Mouse (Mus musculus): Measurements from ENCODE around the gene Bcl11a. TPM values are rescaled to one million over a fixed set of nuclear protein-coding genes. Genes with fewer than 3 reads are reported as not detected.
A peak's percentile ranks its signal among the peaks of the same experiment; 100 is the strongest.

The Bcl11a gene
- polyA plus RNA-seq, 1 experiment from 2014 or later = 25.1 TPM

GRCm38 (mm10) chr11:24074021-24074591 lies 3.8 kb upstream of the Bcl11a start:
- Histone ChIP-seq H3K4me2 (peak overlapping the region; percentile 98), H3K27me3 (replicated peaks) (no peaks in the 10 kb centered on the region), H3K4me3 (replicated peaks) (no peak overlapping the region; the same call in 1 of the 2 replicates), H3K27ac (no peak overlapping the region), H3K9me3 (no peaks in the 10 kb centered on the region), H3K36me3 (no peaks in the 10 kb centered on the region), H3K4me1 (peaks cover 4% of the 10 kb centered on the region; the same call in 1 of the 2 replicates), H3K9ac (no peak overlapping the region)
- no peak for ATAC-seq (ENCODE audit: insufficient read depth, low FRiP score, low read depth)
- WGBS = 3% methylated on average over 18 of the region's 18 CpGs

- Histone ChIP-seq H3K27ac (peak within 1 kb of the TSS; percentile 96), H3K36me3 (no peaks in the 10 kb centered on the region), H3K4me3 (replicated peaks) (peak within 1 kb of the TSS; percentile 68), H3K27me3 (replicated peaks) (no peaks in the 10 kb centered on the region), H3K4me2 (peak within 1 kb of the TSS; percentile 98), H3K9me3 (no peaks in the 10 kb centered on the region), H3K9ac (peak within 1 kb of the TSS; percentile 33; the same call in 1 of the 2 replicates), H3K4me1 (peaks cover 4% of the 10 kb centered on the region; the same call in 1 of the 2 replicates)
- WGBS = under 1% methylated on average over 11 of the region's 11 CpGs
- ATAC-seq (ENCODE audit: insufficient read depth, low FRiP score, low read depth) = no peak
Observed at GRCm38 (mm10) chr11:24074634-24075104, 3.2 kb upstream of the Bcl11a start, which contains the start of gene A830031A19Rik. A830031A19Rik (minus strand) TSS chr11:24075054.

GRCm38 (mm10) chr11:24075486-24076126 lies 2.2 kb upstream of the Bcl11a start:
- ATAC-seq (ENCODE audit: insufficient read depth, low FRiP score, low read depth) = no peak
- peak overlapping the region; percentile 96 for H3K27ac ChIP-seq
- no peaks in the 10 kb centered on the region for H3K9me3 ChIP-seq
- H3K27me3 ChIP-seq (replicated peaks) = no peaks in the 10 kb centered on the region
- no peaks in the 10 kb centered on the region for H3K36me3 ChIP-seq
- peak overlapping the region; percentile 68 for H3K4me3 ChIP-seq (replicated peaks)
- peaks cover 10% of the 10 kb centered on the region; the same call in 1 of the 2 replicates for H3K4me1 ChIP-seq
- peak overlapping the region; percentile 98 for H3K4me2 ChIP-seq
- H3K9ac ChIP-seq = peak overlapping the region; percentile 33; the same call in 1 of the 2 replicates
- WGBS = 2% methylated on average over 17 of the region's 17 CpGs

GRCm38 (mm10) chr11:24076127-24076650 lies 1.7 kb upstream of the Bcl11a start:
- Histone ChIP-seq H3K27me3 (replicated peaks) (no peaks in the 10 kb centered on the region), H3K9ac (peak overlapping the region; percentile 67; the same call in 1 of the 2 replicates), H3K36me3 (no peaks in the 10 kb centered on the region), H3K4me3 (replicated peaks) (peak overlapping the region; percentile 68), H3K4me2 (peak overlapping the region; percentile 98), H3K9me3 (no peaks in the 10 kb centered on the region), H3K4me1 (peaks cover 10% of the 10 kb centered on the region; the same call in 1 of the 2 replicates), H3K27ac (peak overlapping the region; percentile 96)
- under 1% methylated on average over 32 of the region's 32 CpGs for WGBS
- peak; percentile 24 for ATAC-seq (ENCODE audit: insufficient read depth, low FRiP score, low read depth)

GRCm38 (mm10) chr11:24076821-24077730 lies 780 bp upstream of the Bcl11a start:
- H3K4me2 ChIP-seq = peak overlapping the region; percentile 98
- H3K27ac ChIP-seq = peak overlapping the region; percentile 96
- H3K4me1 ChIP-seq = peaks cover 10% of the 10 kb centered on the region; the same call in 1 of the 2 replicates
- H3K9me3 ChIP-seq = no peaks in the 10 kb centered on the region
- H3K4me3 ChIP-seq (replicated peaks) = peak overlapping the region; percentile 68
- no peaks in the 10 kb centered on the region for H3K36me3 ChIP-seq
- H3K9ac ChIP-seq = peak overlapping the region; percentile 67
- H3K27me3 ChIP-seq (replicated peaks) = no peaks in the 10 kb centered on the region
- WGBS = under 1% methylated on average over 59 of the region's 59 CpGs
- peak; percentile 72 for ATAC-seq (ENCODE audit: insufficient read depth, low FRiP score, low read depth)

- no peaks in the 10 kb centered on the region for H3K36me3 ChIP-seq
- no peaks in the 10 kb centered on the region for H3K27me3 ChIP-seq (replicated peaks)
- ATAC-seq (ENCODE audit: insufficient read depth, low FRiP score, low read depth) = no peak
- peak overlapping the region; percentile 98 for H3K4me2 ChIP-seq
- H3K4me1 ChIP-seq = peaks cover 14% of the 10 kb centered on the region; the same call in 1 of the 2 replicates
- H3K27ac ChIP-seq = peak overlapping the region; percentile 96
- H3K9ac ChIP-seq = peak overlapping the region; percentile 78
- peak overlapping the region; percentile 68 for H3K4me3 ChIP-seq (replicated peaks)
- under 1% methylated on average over 38 of the region's 38 CpGs for WGBS
- H3K9me3 ChIP-seq = no peaks in the 10 kb centered on the region
Observed at GRCm38 (mm10) chr11:24078706-24079316, 955 bp downstream of the Bcl11a start.

- peak overlapping the region; percentile 98 for H3K4me2 ChIP-seq
- ATAC-seq (ENCODE audit: insufficient read depth, low FRiP score, low read depth) = no peak
- no peaks in the 10 kb centered on the region for H3K9me3 ChIP-seq
- H3K36me3 ChIP-seq = no peaks in the 10 kb centered on the region
- peak overlapping the region; percentile 68 for H3K4me3 ChIP-seq (replicated peaks)
- H3K27ac ChIP-seq = peak overlapping the region; percentile 96
- H3K4me1 ChIP-seq = peaks cover 15% of the 10 kb centered on the region
- under 1% methylated on average over 41 of the region's 43 CpGs for WGBS
- peak overlapping the region; percentile 78 for H3K9ac ChIP-seq
- H3K27me3 ChIP-seq (replicated peaks) = no peaks in the 10 kb centered on the region
Observed at GRCm38 (mm10) chr11:24079392-24080391, 1.8 kb downstream of the Bcl11a start.

GRCm38 (mm10) chr11:24080541-24080940 lies 2.7 kb downstream of the Bcl11a start:
- WGBS = under 1% methylated on average over 30 of the region's 30 CpGs
- Histone ChIP-seq H3K4me3 (replicated peaks) (peak overlapping the region; percentile 68), H3K4me1 (peaks cover 13% of the 10 kb centered on the region; the same call in 1 of the 2 replicates), H3K36me3 (no peaks in the 10 kb centered on the region), H3K9me3 (no peaks in the 10 kb centered on the region), H3K27me3 (replicated peaks) (no peaks in the 10 kb centered on the region), H3K27ac (peak overlapping the region; percentile 96), H3K4me2 (peak overlapping the region; percentile 98), H3K9ac (peak overlapping the region; percentile 52; the same call in 1 of the 2 replicates)
- ATAC-seq (ENCODE audit: insufficient read depth, low FRiP score, low read depth) = 0 out of 2 replicates have a peak, but pooled peaks have one; percentile 8

GRCm38 (mm10) chr11:24081016-24081686 lies 3.3 kb downstream of the Bcl11a start:
- H3K4me1 ChIP-seq = peaks cover 17% of the 10 kb centered on the region; the same call in 1 of the 2 replicates
- under 1% methylated on average over 30 of the region's 35 CpGs for WGBS
- no peaks in the 10 kb centered on the region for H3K36me3 ChIP-seq
- peak overlapping the region; percentile 68 for H3K4me3 ChIP-seq (replicated peaks)
- H3K9ac ChIP-seq = peak overlapping the region; percentile 62
- H3K27ac ChIP-seq = peak overlapping the region; percentile 96
- H3K4me2 ChIP-seq = peak overlapping the region; percentile 98
- peak; percentile 23 for ATAC-seq (ENCODE audit: insufficient read depth, low FRiP score, low read depth)
- H3K27me3 ChIP-seq (replicated peaks) = no peaks in the 10 kb centered on the region
- H3K9me3 ChIP-seq = no peaks in the 10 kb centered on the region
